Mouse (Mus musculus) midbrain, embryonic 15.5 days (tissue): ENCODE measurements at regions not wholly inside any gene's neighbourhood (a gene's known extent, or its start where the extent isn't known, plus 50 kb on each side); places are given as distances from the start of the nearest gene placed in this dataset.

ENCODE experiments used
- ATAC-seq: fragments of 200-750 bp; cut with Nextera tagmentation; replicated peaks from 2 replicates; pipeline ENCODE4 v1.8.0; 2017; ENCODE audit warnings: moderate TSS enrichment
- H3K27ac ChIP-seq: fragments of 300-500 bp; sonication (generic); 2 replicates; pipeline ENCODE4 v1.5.1; 2015; ENCODE audit warnings: mild to moderate bottlenecking, inconsistent platforms
- H3K27me3 ChIP-seq: fragments of 300-500 bp; sonication (generic); replicated peaks from 2 replicates; pipeline ENCODE4 v1.6.1; 2015; ENCODE audit warnings: inconsistent platforms
- H3K36me3 ChIP-seq: fragments of 300-500 bp; sonication (generic); replicated peaks from 2 replicates; pipeline ENCODE4 v1.6.1; 2015; ENCODE audit warnings: inconsistent platforms
- H3K4me1 ChIP-seq: fragments of 300-500 bp; sonication (generic); 2 replicates; pipeline ENCODE4 v1.6.1; 2015; ENCODE audit warnings: inconsistent platforms
- H3K4me2 ChIP-seq: fragments of 300-500 bp; sonication (generic); 2 replicates; pipeline ENCODE4 v1.6.1; 2015; ENCODE audit warnings: inconsistent platforms, mild to moderate bottlenecking, moderate library complexity
- H3K4me3 ChIP-seq: fragments of 300-500 bp; sonication (generic); 2 replicates; pipeline ENCODE4 v1.5.1; 2015; ENCODE audit warnings: mild to moderate bottlenecking, inconsistent platforms
- H3K9ac ChIP-seq: fragments of 300-500 bp; sonication (generic); 2 replicates; pipeline ENCODE4 v1.6.1; 2015; ENCODE audit warnings: mild to moderate bottlenecking, inconsistent platforms
- H3K9me3 ChIP-seq: fragments of 300-500 bp; sonication (generic); 2 replicates; pipeline ENCODE4 v1.6.1; 2016; ENCODE audit warnings: inconsistent platforms
- WGBS: fragments of 180-500 bp; shearing (Covaris S2); methylation state at CpG from one replicate; pipeline ENCODE4 v1.1.7; 2015; ENCODE audit warnings: mixed read lengths; 5-methylcytosine and 5-hydroxymethylcytosine counted together

- Histone ChIP-seq H3K9ac (no peak overlapping the region), H3K27me3 (no peaks in the 10 kb centered on the region), H3K4me1 (no peaks in the 10 kb centered on the region), H3K36me3 (no peaks in the 10 kb centered on the region), H3K27ac (no peak overlapping the region), H3K4me2 (no peak overlapping the region), H3K4me3 (no peak overlapping the region), H3K9me3 (no peaks in the 10 kb centered on the region)
- ATAC-seq: no peak
- WGBS: 88% methylated on average over 1 of the region's 1 CpGs
Observed at GRCm38 (mm10) chr5:57396376-57396775, 321.4 kb upstream of the Pcdh7 start.

GRCm38 (mm10) chr5:57418216-57418615 lies 299.6 kb upstream of the Pcdh7 start:
- Histone ChIP-seq H3K4me3 (no peak overlapping the region), H3K9ac (no peak overlapping the region), H3K27ac (no peak overlapping the region), H3K36me3 (no peaks in the 10 kb centered on the region), H3K27me3 (no peaks in the 10 kb centered on the region), H3K4me2 (no peak overlapping the region), H3K9me3 (no peaks in the 10 kb centered on the region), H3K4me1 (no peaks in the 10 kb centered on the region)
- 59% methylated on average over 2 of the region's 2 CpGs for WGBS
- ATAC-seq: no peak

GRCm38 (mm10) chr5:57451050-57451449 lies 266.7 kb upstream of the Pcdh7 start:
- Histone ChIP-seq H3K4me3 (no peak overlapping the region), H3K4me2 (no peak overlapping the region), H3K9ac (no peak overlapping the region), H3K9me3 (no peaks in the 10 kb centered on the region), H3K4me1 (no peaks in the 10 kb centered on the region), H3K27ac (no peak overlapping the region), H3K36me3 (no peaks in the 10 kb centered on the region), H3K27me3 (no peaks in the 10 kb centered on the region)
- ATAC-seq: no peak
- WGBS: 83% methylated on average over 3 of the region's 3 CpGs

- Histone ChIP-seq H3K9ac (no peak overlapping the region), H3K36me3 (no peaks in the 10 kb centered on the region), H3K9me3 (no peaks in the 10 kb centered on the region), H3K4me1 (no peaks in the 10 kb centered on the region), H3K27me3 (no peaks in the 10 kb centered on the region), H3K4me3 (no peak overlapping the region), H3K4me2 (no peak overlapping the region), H3K27ac (no peak overlapping the region)
- WGBS: 95% methylated on average over 2 of the region's 2 CpGs
- no peak for ATAC-seq
Observed at GRCm38 (mm10) chr5:57451504-57451903, 266.3 kb upstream of the Pcdh7 start.

- Histone ChIP-seq H3K27ac (no peak overlapping the region), H3K36me3 (no peaks in the 10 kb centered on the region), H3K9ac (no peak overlapping the region), H3K4me3 (no peak overlapping the region), H3K9me3 (no peaks in the 10 kb centered on the region), H3K4me1 (no peaks in the 10 kb centered on the region), H3K27me3 (no peaks in the 10 kb centered on the region), H3K4me2 (no peak overlapping the region)
- peak; percentile 91 for ATAC-seq
- 6% methylated on average over 3 of the region's 3 CpGs for WGBS
Observed at GRCm38 (mm10) chr5:57474978-57475377, 242.8 kb upstream of the Pcdh7 start.

- H3K4me2 ChIP-seq: no peak overlapping the region
- no peaks in the 10 kb centered on the region for H3K4me1 ChIP-seq
- ATAC-seq: no peak
- no peak overlapping the region for H3K9ac ChIP-seq
- H3K27me3 ChIP-seq: no peaks in the 10 kb centered on the region
- no peak overlapping the region for H3K27ac ChIP-seq
- H3K4me3 ChIP-seq: no peak overlapping the region
- no peaks in the 10 kb centered on the region for H3K9me3 ChIP-seq
- no peaks in the 10 kb centered on the region for H3K36me3 ChIP-seq
Observed at GRCm38 (mm10) chr5:57477860-57478259, 239.9 kb upstream of the Pcdh7 start.
